8 mouse cellular contexts compared by ENCODE assay signal in genomic region chr16:13902888-13903483, GRCm38 (mm10). TPM values are rescaled to one million over a fixed set of nuclear protein-coding genes. Genes with fewer than 3 reads are reported as not detected.
DNase-seq lines count a peak whose midpoint lies in the region; ATAC-seq lines count a peak whose summit lies in the region.

Pdxdc1 (minus strand) TSS chr16:13903131.
Mpv17l (plus strand) TSS chr16:13903161.

- DNase-seq in ES-CJ7 (ENCODE audit: low read depth, low spot score) = peak; percentile 95
- DNase-seq in cerebellum, adult 11 months = peak; percentile 98
- peak; percentile 97 for DNase-seq in forebrain, embryonic 14.5 days (ENCODE audit: low spot score)
- DNase-seq in heart, postnatal 14 days = peak; percentile 97 to 98
- DNase-seq in layer of hippocampus, adult 11-12 months (ENCODE audit: low spot score) = peak; percentile 98
- DNase-seq in lung, adult 18-20 months = peak; percentile 96 to 97
- peak; percentile 97 for DNase-seq in testis, postnatal 14 days (ENCODE audit: low spot score)

- intact Hi-C loops in heart, postnatal 14 days (cut with DNase I) = loop anchor here (5.0 to 10.0 kb wide), 4 partner anchors 222 to 412 kb away; partner anchors contain the start of genes Fopnl, Marf1 and Nde1

- ATAC-seq in forebrain, embryonic 14.5 days = peak; percentile 98
- ATAC-seq in neural tube, embryonic 15.5 days (ENCODE audit: low FRiP score) = peak; percentile 98

- no peaks in the 10 kb centered on the region for H3K36me3 ChIP-seq in forebrain, embryonic 14.5 days (ENCODE audit: control insufficient read depth, insufficient read depth, low read length)
- H3K36me3 ChIP-seq in neural tube, embryonic 15.5 days = no peaks in the 10 kb centered on the region

- H3K4me3 ChIP-seq in forebrain, embryonic 14.5 days (ENCODE audit: low read depth, low read length) = peak within 1 kb of the TSS; percentile 80
- H3K4me3 ChIP-seq in neural tube, embryonic 15.5 days (replicated peaks) = peak within 1 kb of the TSS; percentile 70

- 0% methylated on average over 54 of the region's 57 CpGs for WGBS in forebrain, embryonic 14.5 days
- under 1% methylated on average over 53 of the region's 57 CpGs for WGBS in neural tube, embryonic 15.5 days

- H3K4me1 ChIP-seq in forebrain, embryonic 14.5 days (ENCODE audit: control insufficient read depth, insufficient read depth, low read length) = peaks cover 10% of the 10 kb centered on the region
- peaks cover 18% of the 10 kb centered on the region for H3K4me1 ChIP-seq in neural tube, embryonic 15.5 days

- H3K27ac ChIP-seq in forebrain, embryonic 14.5 days (ENCODE audit: low read depth, low read length) = peak within 1 kb of the TSS; percentile 81
- H3K27ac ChIP-seq in neural tube, embryonic 15.5 days (replicated peaks) = peak within 1 kb of the TSS; percentile 93

- H3K27me3 ChIP-seq in forebrain, embryonic 14.5 days (replicated peaks; ENCODE audit: control insufficient read depth, insufficient read depth, low read length) = no peaks in the 10 kb centered on the region
- no peaks in the 10 kb centered on the region for H3K27me3 ChIP-seq in neural tube, embryonic 15.5 days (replicated peaks)

- peak within 1 kb of the TSS; percentile 77 for H3K4me2 ChIP-seq in forebrain, embryonic 14.5 days (ENCODE audit: low read length)
- peak within 1 kb of the TSS; percentile 72 for H3K4me2 ChIP-seq in neural tube, embryonic 15.5 days

- peak within 1 kb of the TSS; percentile 86 for H3K9ac ChIP-seq in forebrain, embryonic 14.5 days (ENCODE audit: low read length)
- peak within 1 kb of the TSS; percentile 71 for H3K9ac ChIP-seq in neural tube, embryonic 15.5 days (replicated peaks)

- no peaks in the 10 kb centered on the region for H3K9me3 ChIP-seq in forebrain, embryonic 14.5 days (replicated peaks; ENCODE audit: control insufficient read depth, low read length)
- H3K9me3 ChIP-seq in neural tube, embryonic 15.5 days (replicated peaks) = no peaks in the 10 kb centered on the region

RNA-seq across cellular contexts. Expression of gene Pdxdc1, which starts in this region (rescaled TPM):
- 62.2 and 66.4 TPM in 2 replicates for polyA plus RNA-seq in forebrain, embryonic 14.5 days (2014; fragmentation: Nextera tagmentation; extraction: Ambion mirVana)
- total RNA-seq in heart, postnatal 14 days (2021) = 10 to 100 TPM; 69.7 to 72.4 TPM
- polyA plus RNA-seq in neural tube, embryonic 15.5 days (2015; fragmentation: Nextera tagmentation; extraction: Ambion mirVana) = 70.4 and 71.1 TPM in 2 replicates

RNA-seq across cellular contexts. Expression of gene Mpv17l, which starts in this region (rescaled TPM):
- polyA plus RNA-seq in forebrain, embryonic 14.5 days (2014; fragmentation: Nextera tagmentation; extraction: Ambion mirVana) = 11.8 and 12.1 TPM in 2 replicates
- total RNA-seq in heart, postnatal 14 days (2021) = under 1 TPM; 0.59 to 0.79 TPM
- polyA plus RNA-seq in neural tube, embryonic 15.5 days (2015; fragmentation: Nextera tagmentation; extraction: Ambion mirVana) = 40.3 and 46.7 TPM in 2 replicates

Comparison
In these comparisons a context has a peak if more than half of its experiments do, and no peak if none do; other contexts are left out.
1. Peak in every context shown above with its lines: DNase-seq, ATAC-seq, H3K4me3 ChIP-seq and H3K27ac ChIP-seq.